Mouse (Mus musculus) kidney, adult 2 months (tissue): Measurements from ENCODE around the gene Nfatc2.

Experiments used
- CTCF ChIP-seq: fragments of 200-500 bp; conservative IDR thresholded peaks from 2 replicates; pipeline ENCODE4 v1.5.1; 2011; ENCODE audit warnings: low read depth, mild to moderate bottlenecking, control low read depth, low read length, moderate library complexity, mixed read lengths; ENCODE audit not compliant: insufficient read depth, insufficient read length
- POLR2A ChIP-seq: fragments of 200-500 bp; IDR thresholded peaks from one replicate; pipeline ENCODE4 v1.6.1; 2011; ENCODE audit warnings: low read depth, low read length, control low read depth

GRCm38 (mm10) chr2:168544102-168544501 is 57.4 kb downstream of the Nfatc2 start:
- TF ChIP-seq CTCF = no peak
- no peak for TF ChIP-seq POLR2A
